Mouse (Mus musculus) adrenal gland, adult 2 months (tissue): Measurements from ENCODE around the gene Cadps. TPM values are rescaled to one million over a fixed set of nuclear protein-coding genes. Genes with fewer than 3 reads are reported as not detected.

Experiments
- DNase-seq: peaks from one replicate; pipeline ENCODE4 v3.0.0; 2021
- polyA plus RNA-seq: library from polyadenylated mRNA; depleted of rRNA; stranded (reverse); fragments of >200 nt; gene quantifications from 2 replicates; pipeline ENCODE4 v1.2.3, GENCODE M21; 2012
- total RNA-seq, 2 experiments: library from RNA; stranded (reverse); gene quantifications; 2 replicates each; pipeline ENCODE4 v1.2.3; 2021

Cadps gene
- total and polyA plus RNA-seq, 3 experiments, result 1.3 to 10.9 (median 8.8) TPM

- no peak for DNase-seq
Measured at GRCm38 (mm10) chr14:12507018-12507417, 315.9 kb downstream of the Cadps start.

- no peak for DNase-seq
Measured at GRCm38 (mm10) chr14:12504191-12504947, 318.5 kb downstream of the Cadps start.

- no peak for DNase-seq
Measured at GRCm38 (mm10) chr14:12462206-12462605, 360.7 kb downstream of the Cadps start.

- DNase-seq, result no peak
Measured at GRCm38 (mm10) chr14:12459700-12460099, 363.2 kb downstream of the Cadps start.

GRCm38 (mm10) chr14:12455064-12455591, 367.8 kb downstream of the Cadps start:
- DNase-seq, result no peak

GRCm38 (mm10) chr14:12450807-12451206, 372.1 kb downstream of the Cadps start:
- DNase-seq, result no peak

GRCm38 (mm10) chr14:12448883-12449282, 374.0 kb downstream of the Cadps start:
- no peak for DNase-seq

GRCm38 (mm10) chr14:12441019-12441418, 381.9 kb downstream of the Cadps start:
- DNase-seq, result no peak

GRCm38 (mm10) chr14:12437976-12438375, 384.9 kb downstream of the Cadps start:
- no peak for DNase-seq

GRCm38 (mm10) chr14:12437422-12437821, 385.5 kb downstream of the Cadps start:
- no peak for DNase-seq

GRCm38 (mm10) chr14:12436903-12437368, 385.9 kb downstream of the Cadps start:
- no peak for DNase-seq

GRCm38 (mm10) chr14:12428021-12428654, 394.7 kb downstream of the Cadps start:
- DNase-seq, result no peak

- no peak for DNase-seq
Measured at GRCm38 (mm10) chr14:12425311-12425710, 397.6 kb downstream of the Cadps start.

- DNase-seq, result no peak
Measured at GRCm38 (mm10) chr14:12410276-12410675, 412.6 kb downstream of the Cadps start.

GRCm38 (mm10) chr14:12409811-12410210, 413.1 kb downstream of the Cadps start:
- DNase-seq, result no peak

- peak; percentile 35 for DNase-seq
Measured at GRCm38 (mm10) chr14:12406588-12406987, 416.3 kb downstream of the Cadps start.

- no peak for DNase-seq
Measured at GRCm38 (mm10) chr14:12405201-12405600, 417.7 kb downstream of the Cadps start.

GRCm38 (mm10) chr14:12404724-12405123, 418.2 kb downstream of the Cadps start:
- DNase-seq, result no peak

- no peak for DNase-seq
Measured at GRCm38 (mm10) chr14:12404052-12404451, 418.8 kb downstream of the Cadps start.

- DNase-seq, result no peak
Measured at GRCm38 (mm10) chr14:12400116-12400515, 422.8 kb downstream of the Cadps start.

GRCm38 (mm10) chr14:12397561-12397960, 425.3 kb downstream of the Cadps start:
- DNase-seq, result peak; percentile 14

- peak; percentile 14 for DNase-seq
Measured at GRCm38 (mm10) chr14:12394318-12394717, 428.6 kb downstream of the Cadps start.

- no peak for DNase-seq
Measured at GRCm38 (mm10) chr14:12393271-12393861, 429.5 kb downstream of the Cadps start.
